Comparison of ENCODE assay signal across 19 mouse cellular contexts in the genomic region with DNA sequence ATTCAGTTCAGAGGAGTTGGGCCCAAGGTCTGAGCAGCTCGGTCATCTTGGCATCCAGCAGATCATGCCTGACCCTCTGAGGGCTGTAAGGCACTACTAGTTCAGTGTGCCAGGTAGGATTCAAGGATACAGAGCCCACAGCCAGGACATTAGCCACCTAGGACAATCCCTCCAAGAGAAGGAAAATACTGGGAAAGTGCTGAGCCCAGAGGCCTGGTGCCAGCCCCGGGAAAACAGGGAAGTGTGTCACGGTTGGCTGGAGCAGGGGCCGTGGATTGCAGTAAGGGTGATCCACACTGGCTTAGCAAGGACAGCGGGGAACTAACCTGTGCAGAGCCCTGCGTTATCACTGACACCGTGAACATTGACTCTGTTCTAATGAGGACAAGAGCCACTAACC. TPM values are rescaled to one million over a fixed set of nuclear protein-coding genes. Genes with fewer than 3 reads are reported as not detected.
"Had no signal": no experiment of that assay in that cellular context is flagged by ENCODE, and none has a peak within 500 bp of the region (broad histone marks: within the 10 kb centered on the region; RNA-seq: fewer than 3 reads in every experiment).

No protein-coding gene starts in this region.

- H3K4me1 ChIP-seq: midbrain, embryonic 12.5 days; neural tube, embryonic 13.5 days had no signal

- H3K27ac ChIP-seq: liver, embryonic 13.5 days; midbrain, embryonic 12.5 days; neural tube, embryonic 13.5 days; stomach, embryonic 15.5 days had no signal

- ATAC-seq: inflammation-experienced regulatory T-cells, adult 6 months; midbrain, embryonic 16.5 days had no signal

- H3K4me2 ChIP-seq: liver, embryonic 13.5 days; midbrain, embryonic 12.5 days; neural tube, embryonic 13.5 days; stomach, embryonic 15.5 days had no signal

- H3K9me3 ChIP-seq: liver, embryonic 13.5 days; midbrain, embryonic 12.5 days; neural tube, embryonic 13.5 days; stomach, embryonic 15.5 days had no signal

- H3K27me3 ChIP-seq: liver, embryonic 13.5 days; midbrain, embryonic 12.5 days; neural tube, embryonic 13.5 days; stomach, embryonic 15.5 days had no signal

- H3K9ac ChIP-seq: liver, embryonic 13.5 days; midbrain, embryonic 12.5 days; neural tube, embryonic 13.5 days; stomach, embryonic 15.5 days had no signal

- DNase-seq: left cerebral cortex, postnatal 4 days; liver, embryonic 13.5 days; retina, postnatal 1 day; right cerebral cortex, postnatal 4 days; spleen, adult 18-20 months; thymus, adult 2 months; thymus, postnatal 25 days had no signal

- H3K4me3 ChIP-seq: liver, embryonic 13.5 days; midbrain, embryonic 12.5 days; neural tube, embryonic 13.5 days; stomach, embryonic 15.5 days had no signal

RNA-seq across cellular contexts. Expression of a gene that starts 39.5 kb away (rescaled TPM):
- total RNA-seq: layer of hippocampus, adult 8-10 months; layer of hippocampus, postnatal 14 days; left cerebral cortex, adult 18-20 months; megakaryocyte-erythroid progenitor cell, adult 5-6 weeks had no signal
- polyA plus RNA-seq: large intestine, adult 2 months; limb, embryonic 14.5 days; lung, embryonic 16.5 days; midbrain, embryonic 16.5 days; stomach, embryonic 15.5 days; thymus, adult 2 months had no signal

RNA-seq across cellular contexts. Expression of a gene that starts 44.7 kb away (rescaled TPM):
- total RNA-seq: megakaryocyte-erythroid progenitor cell, adult 5-6 weeks had no signal
- polyA plus RNA-seq: inflammation-experienced regulatory T-cells, adult 6 months had no signal
